Mouse (Mus musculus): ENCODE results near the gene Pdzrn4. TPM values are rescaled to one million over a fixed set of nuclear protein-coding genes. Genes with fewer than 3 reads are reported as not detected.

Pdzrn4 gene
- polyA plus RNA-seq, 1 experiment from 2014 or later, result 7.8 TPM

DNA sequence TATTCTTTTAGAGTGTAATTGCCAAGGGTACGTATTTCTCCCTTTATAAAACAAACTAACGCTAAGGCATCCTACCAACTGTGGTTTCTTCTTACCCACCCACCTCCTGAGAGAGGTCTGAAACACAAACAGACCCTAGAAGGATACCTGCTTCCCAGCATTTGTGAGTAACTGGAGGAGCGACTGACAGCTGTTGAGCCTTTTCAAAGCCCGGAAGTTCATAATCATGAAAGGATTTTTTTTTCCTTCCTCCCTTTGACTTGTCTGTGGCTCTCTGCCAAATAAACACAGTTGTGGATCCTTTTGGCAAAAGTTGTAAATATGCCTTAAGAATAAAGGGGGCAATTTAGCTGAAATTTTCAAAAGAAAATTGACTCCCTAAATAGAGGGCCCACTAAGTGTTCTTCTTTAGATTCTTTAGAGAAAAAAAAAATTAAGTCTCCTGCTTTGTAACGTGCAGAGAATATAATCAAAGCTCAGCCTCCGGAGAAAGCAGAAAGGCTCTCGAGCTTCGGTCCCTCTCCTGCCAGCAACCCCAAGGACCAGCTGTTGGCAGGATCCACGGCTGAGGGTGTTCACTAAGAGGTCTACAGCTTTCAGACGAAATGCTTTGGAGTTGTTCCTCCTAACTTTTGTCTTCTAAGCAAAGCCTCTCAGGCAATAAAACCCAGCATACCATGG lies 299.7 kb downstream of the Pdzrn4 start:
- WGBS, result 70% methylated on average over 10 of the region's 10 CpGs
- ATAC-seq (ENCODE audit: low FRiP score) (no peak), DNase-seq (ENCODE audit: low spot score, missing footprints) (no peak)
- Histone ChIP-seq H3K36me3 (ENCODE audit: control insufficient read depth, insufficient read depth, low read length) (no peaks in the 10 kb centered on the region), H3K4me3 (ENCODE audit: low read depth, low read length) (no peak overlapping the region), H3K9me3 (ENCODE audit: control insufficient read depth, low read length) (no peaks in the 10 kb centered on the region), H3K9ac (ENCODE audit: low read length) (no peak overlapping the region), H3K4me1 (ENCODE audit: control insufficient read depth, insufficient read depth, low read length) (no peaks in the 10 kb centered on the region; the same call in 1 of the 2 replicates), H3K27ac (ENCODE audit: low read depth, low read length) (no peak overlapping the region), H3K27me3 (ENCODE audit: control insufficient read depth, insufficient read depth, low read length) (no peaks in the 10 kb centered on the region), H3K4me2 (no peak overlapping the region)

DNA sequence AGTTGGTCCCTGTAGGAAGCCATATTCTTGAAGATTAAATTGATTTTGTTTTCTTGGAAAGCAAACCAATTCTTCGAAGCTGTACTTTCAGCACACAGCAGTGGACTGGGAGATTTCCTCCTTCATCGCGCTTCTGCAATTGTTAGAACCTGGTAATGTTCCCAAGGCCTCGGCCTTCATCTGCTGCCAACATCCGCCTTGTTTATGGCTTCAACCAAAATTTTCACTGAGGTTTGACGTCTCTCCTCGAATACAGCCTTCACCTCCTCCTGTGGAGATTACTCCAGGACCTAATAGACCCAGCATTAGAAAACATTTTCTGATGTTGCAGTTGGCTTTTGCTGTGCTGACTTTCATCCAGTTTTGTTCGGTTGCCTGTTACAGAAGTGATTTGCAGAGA lies 307.5 kb downstream of the Pdzrn4 start:
- no peaks in the 10 kb centered on the region for H3K27me3 ChIP-seq (ENCODE audit: control insufficient read depth, insufficient read depth, low read length)
- ATAC-seq (ENCODE audit: low FRiP score) (no peak), DNase-seq (ENCODE audit: low spot score, missing footprints) (peak; percentile 75)
- H3K36me3 ChIP-seq (ENCODE audit: control insufficient read depth, insufficient read depth, low read length), result no peaks in the 10 kb centered on the region
- H3K4me3 ChIP-seq (ENCODE audit: low read depth, low read length), result no peak overlapping the region
- H3K27ac ChIP-seq (ENCODE audit: low read depth, low read length), result no peak overlapping the region
- no peaks in the 10 kb centered on the region for H3K9me3 ChIP-seq (ENCODE audit: control insufficient read depth, low read length)
- no peak overlapping the region for H3K9ac ChIP-seq (ENCODE audit: low read length)
- H3K4me2 ChIP-seq, result no peak overlapping the region
- 63% methylated on average over 8 of the region's 8 CpGs for WGBS
- H3K4me1 ChIP-seq (ENCODE audit: control insufficient read depth, insufficient read depth, low read length), result no peaks in the 10 kb centered on the region

DNA sequence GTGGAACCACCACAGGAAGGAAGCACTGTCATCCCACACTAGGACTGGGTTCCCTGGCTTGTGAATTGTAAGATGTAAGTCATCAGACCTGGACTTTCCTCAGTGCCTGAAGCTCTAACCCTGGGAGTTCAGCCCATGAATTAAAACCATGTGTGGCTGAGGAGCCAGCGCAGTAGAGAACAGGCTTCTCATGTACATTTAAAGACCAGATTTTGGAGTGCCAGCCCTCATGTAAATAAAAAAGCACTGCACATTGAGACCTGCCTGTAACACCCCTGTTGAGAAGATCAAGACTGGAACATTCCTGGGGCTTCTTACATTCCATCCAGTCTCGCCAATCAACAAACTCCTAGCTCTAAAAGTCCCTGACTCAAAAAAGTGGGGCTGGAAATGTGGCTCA lies 342.0 kb downstream of the Pdzrn4 start:
- no peak for ATAC-seq (ENCODE audit: low FRiP score)
- DNase-seq (ENCODE audit: low spot score, missing footprints), result no peak
- 69% methylated on average over 2 of the region's 2 CpGs for WGBS

DNA sequence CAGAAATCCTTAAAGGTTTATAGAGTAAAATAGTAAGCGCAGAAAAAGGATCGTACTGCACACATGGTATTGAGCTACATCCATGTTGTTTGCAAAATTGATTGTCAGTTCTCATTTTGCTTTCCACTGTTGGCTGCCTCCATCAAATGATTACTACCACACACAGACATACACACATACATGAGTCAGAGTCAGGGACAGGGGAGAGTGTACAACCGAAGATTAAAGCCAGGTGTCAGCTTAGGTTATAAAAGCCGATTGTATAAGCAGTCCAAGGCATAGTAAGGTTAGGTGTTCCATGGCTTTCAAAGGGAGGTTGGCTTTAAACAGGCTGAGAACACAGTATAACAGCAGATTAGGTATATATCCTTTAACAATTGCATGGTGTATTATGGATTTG lies 343.2 kb downstream of the Pdzrn4 start:
- 0 out of 2 replicates have a peak, but pooled peaks cover 2% of the 10 kb centered on the region for H3K4me1 ChIP-seq (ENCODE audit: control insufficient read depth, insufficient read depth, low read length)
- ATAC-seq (ENCODE audit: low FRiP score), result no peak
- no peaks in the 10 kb centered on the region for H3K36me3 ChIP-seq (ENCODE audit: control insufficient read depth, insufficient read depth, low read length)
- H3K9ac ChIP-seq (ENCODE audit: low read length), result no peak overlapping the region
- no peak overlapping the region for H3K27ac ChIP-seq (ENCODE audit: low read depth, low read length)
- H3K9me3 ChIP-seq (ENCODE audit: control insufficient read depth, low read length), result no peaks in the 10 kb centered on the region
- H3K4me2 ChIP-seq, result no peak overlapping the region
- H3K27me3 ChIP-seq (ENCODE audit: control insufficient read depth, insufficient read depth, low read length), result no peaks in the 10 kb centered on the region
- WGBS, result 89% methylated on average over 4 of the region's 4 CpGs
- DNase-seq (ENCODE audit: low spot score, missing footprints), result no peak
- H3K4me3 ChIP-seq (ENCODE audit: low read depth, low read length), result no peak overlapping the region

More for the DNA sequence above, 342.0 kb downstream of the Pdzrn4 start:
- Histone ChIP-seq H3K9ac (ENCODE audit: low read length) (no peak overlapping the region), H3K4me3 (ENCODE audit: low read depth, low read length) (no peak overlapping the region), H3K36me3 (ENCODE audit: control insufficient read depth, insufficient read depth, low read length) (no peaks in the 10 kb centered on the region), H3K27ac (ENCODE audit: low read depth, low read length) (no peak overlapping the region), H3K9me3 (ENCODE audit: control insufficient read depth, low read length) (no peaks in the 10 kb centered on the region), H3K4me2 (no peak overlapping the region), H3K4me1 (ENCODE audit: control insufficient read depth, insufficient read depth, low read length) (0 out of 2 replicates have a peak, but pooled peaks cover under 1% of the 10 kb centered on the region), H3K27me3 (ENCODE audit: control insufficient read depth, insufficient read depth, low read length) (no peaks in the 10 kb centered on the region)

GRCm38 (mm10) chr15:92743624-92744023 lies 346.9 kb downstream of the Pdzrn4 start:
- DNase-seq (ENCODE audit: low spot score, missing footprints), result no peak
- H3K9ac ChIP-seq (ENCODE audit: low read length), result no peak overlapping the region

GRCm38 (mm10) chr15:92746081-92746480 lies 349.4 kb downstream of the Pdzrn4 start:
- 94% methylated on average over 7 of the region's 7 CpGs for WGBS
- H3K36me3 ChIP-seq (ENCODE audit: control insufficient read depth, insufficient read depth, low read length), result no peaks in the 10 kb centered on the region
- no peaks in the 10 kb centered on the region for H3K9me3 ChIP-seq (ENCODE audit: control insufficient read depth, low read length)
- no peak overlapping the region for H3K27ac ChIP-seq (ENCODE audit: low read depth, low read length)
- ATAC-seq (ENCODE audit: low FRiP score) (no peak), DNase-seq (ENCODE audit: low spot score, missing footprints) (no peak)
- no peak overlapping the region for H3K4me2 ChIP-seq
- H3K4me1 ChIP-seq (ENCODE audit: control insufficient read depth, insufficient read depth, low read length), result 0 out of 2 replicates have a peak, but pooled peaks cover 2% of the 10 kb centered on the region
- no peaks in the 10 kb centered on the region for H3K27me3 ChIP-seq (ENCODE audit: control insufficient read depth, insufficient read depth, low read length)
- H3K9ac ChIP-seq (ENCODE audit: low read length), result no peak overlapping the region
- no peak overlapping the region for H3K4me3 ChIP-seq (ENCODE audit: low read depth, low read length)

More at GRCm38 (mm10) chr15:92743624-92744023, 346.9 kb downstream of the Pdzrn4 start:
- H3K4me2 ChIP-seq, result no peak overlapping the region
- no peak for ATAC-seq (ENCODE audit: low FRiP score)
- no peak overlapping the region for H3K4me3 ChIP-seq (ENCODE audit: low read depth, low read length)
- 0 out of 2 replicates have a peak, but pooled peaks cover 2% of the 10 kb centered on the region for H3K4me1 ChIP-seq (ENCODE audit: control insufficient read depth, insufficient read depth, low read length)
- no peaks in the 10 kb centered on the region for H3K27me3 ChIP-seq (ENCODE audit: control insufficient read depth, insufficient read depth, low read length)
- WGBS, result 77% methylated on average over 6 of the region's 6 CpGs
- no peaks in the 10 kb centered on the region for H3K36me3 ChIP-seq (ENCODE audit: control insufficient read depth, insufficient read depth, low read length)
- H3K27ac ChIP-seq (ENCODE audit: low read depth, low read length), result no peak overlapping the region
- no peaks in the 10 kb centered on the region for H3K9me3 ChIP-seq (ENCODE audit: control insufficient read depth, low read length)

DNA sequence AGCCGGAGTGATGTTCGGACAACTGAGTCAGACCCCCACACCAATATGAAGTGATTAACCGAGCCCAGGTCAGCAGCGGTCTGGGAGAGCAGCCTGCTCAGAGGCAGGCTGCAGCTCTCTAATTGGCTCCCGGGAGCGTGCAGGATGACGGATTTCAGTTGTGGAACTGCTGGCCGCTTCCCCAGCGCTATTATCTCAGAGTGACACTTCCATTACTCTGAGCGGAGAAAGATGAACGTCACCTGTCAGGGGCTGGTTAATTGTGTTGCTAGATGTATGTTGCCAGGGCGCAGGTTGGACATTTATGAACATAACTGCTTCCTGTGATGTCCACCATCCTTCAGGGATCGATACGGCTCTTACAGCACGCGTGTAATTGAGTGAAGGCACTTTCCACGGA lies 355.5 kb downstream of the Pdzrn4 start:
- H3K4me2 ChIP-seq, result no peak overlapping the region
- no peak overlapping the region for H3K27ac ChIP-seq (ENCODE audit: low read depth, low read length)
- WGBS, result 88% methylated on average over 17 of the region's 17 CpGs
- no peak overlapping the region for H3K4me3 ChIP-seq (ENCODE audit: low read depth, low read length)
- DNase-seq (ENCODE audit: low spot score, missing footprints) (no peak), ATAC-seq (ENCODE audit: low FRiP score) (no peak)
- no peaks in the 10 kb centered on the region for H3K36me3 ChIP-seq (ENCODE audit: control insufficient read depth, insufficient read depth, low read length)
- H3K9ac ChIP-seq (ENCODE audit: low read length), result no peak overlapping the region
- no peaks in the 10 kb centered on the region for H3K27me3 ChIP-seq (ENCODE audit: control insufficient read depth, insufficient read depth, low read length)
- peaks cover 2% of the 10 kb centered on the region; the same call in 1 of the 2 replicates for H3K4me1 ChIP-seq (ENCODE audit: control insufficient read depth, insufficient read depth, low read length)
- no peaks in the 10 kb centered on the region for H3K9me3 ChIP-seq (ENCODE audit: control insufficient read depth, low read length)

- Histone ChIP-seq H3K9me3 (ENCODE audit: control insufficient read depth, low read length) (no peaks in the 10 kb centered on the region), H3K27ac (ENCODE audit: low read depth, low read length) (no peak overlapping the region), H3K4me2 (no peak overlapping the region), H3K4me3 (ENCODE audit: low read depth, low read length) (no peak overlapping the region), H3K9ac (ENCODE audit: low read length) (no peak overlapping the region), H3K27me3 (ENCODE audit: control insufficient read depth, insufficient read depth, low read length) (no peaks in the 10 kb centered on the region), H3K4me1 (ENCODE audit: control insufficient read depth, insufficient read depth, low read length) (peaks cover 6% of the 10 kb centered on the region), H3K36me3 (ENCODE audit: control insufficient read depth, insufficient read depth, low read length) (no peaks in the 10 kb centered on the region)
- ATAC-seq (ENCODE audit: low FRiP score), result no peak
- DNase-seq (ENCODE audit: low spot score, missing footprints), result no peak
- WGBS, result 95% methylated on average over 13 of the region's 13 CpGs
These were observed 355.9 kb downstream of the Pdzrn4 start for GRCm38 (mm10) chr15:92752578-92752977.

DNA sequence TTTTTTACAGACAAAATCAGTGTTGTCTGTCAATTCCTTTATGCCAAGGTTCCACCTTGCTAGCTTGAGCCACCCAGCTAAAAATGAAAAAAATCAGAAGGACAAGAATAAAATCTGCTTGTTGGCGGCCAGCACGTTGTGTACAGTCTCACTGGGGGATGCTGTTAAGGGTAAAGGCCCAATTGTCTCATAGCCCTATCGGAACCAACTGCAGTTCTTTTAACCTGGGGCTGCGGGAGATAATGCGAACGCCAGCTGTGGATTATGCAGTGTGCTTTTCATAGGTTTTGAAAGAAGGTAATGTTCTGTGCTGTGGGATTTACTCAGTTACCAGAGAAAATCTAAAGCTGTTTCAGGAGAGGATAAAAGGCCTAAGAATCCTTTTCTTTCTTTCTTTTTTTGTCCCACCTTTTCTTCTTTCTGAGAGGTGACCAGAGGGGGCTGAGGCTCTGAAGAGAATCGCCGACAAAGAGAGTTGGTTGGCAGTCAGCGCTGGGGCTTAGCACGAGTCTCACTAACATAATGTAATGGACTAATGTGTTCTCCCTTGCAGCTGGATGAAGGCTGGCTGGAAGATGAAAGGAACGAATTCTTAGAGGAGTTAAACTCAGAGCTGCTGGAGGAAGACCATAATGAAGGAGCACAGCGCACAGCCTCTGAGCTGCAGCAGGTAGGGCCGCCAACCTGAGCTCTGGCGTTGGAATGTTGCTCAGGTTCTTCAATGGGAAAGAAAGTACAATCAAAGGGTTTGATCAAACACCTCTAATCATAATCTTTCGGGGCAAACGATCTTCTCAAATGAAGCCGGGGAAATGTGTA lies 360.6 kb downstream of the Pdzrn4 start:
- Histone ChIP-seq H3K27ac (ENCODE audit: low read depth, low read length) (no peak overlapping the region), H3K4me3 (ENCODE audit: low read depth, low read length) (no peak overlapping the region), H3K9me3 (ENCODE audit: control insufficient read depth, low read length) (no peaks in the 10 kb centered on the region), H3K36me3 (ENCODE audit: control insufficient read depth, insufficient read depth, low read length) (no peaks in the 10 kb centered on the region), H3K4me2 (no peak overlapping the region), H3K9ac (ENCODE audit: low read length) (no peak overlapping the region), H3K27me3 (ENCODE audit: control insufficient read depth, insufficient read depth, low read length) (no peaks in the 10 kb centered on the region), H3K4me1 (ENCODE audit: control insufficient read depth, insufficient read depth, low read length) (peaks cover 7% of the 10 kb centered on the region)
- ATAC-seq (ENCODE audit: low FRiP score) (no peak), DNase-seq (ENCODE audit: low spot score, missing footprints) (peak; percentile 87)
- WGBS, result 24% methylated on average over 17 of the region's 17 CpGs
